Mouse (Mus musculus) adrenal gland, postnatal 4 days (tissue): ENCODE results near the gene Rcsd1. TPM values are rescaled to one million over a fixed set of nuclear protein-coding genes. Genes with fewer than 3 reads are reported as not detected.

Experiments used
- DNase-seq, 2 experiments: peaks; one replicate each; pipeline ENCODE4 v3.0.0; 2021 to 2022; ENCODE audit warnings: low spot score in 2 of 2, mixed read lengths in 2 of 2
- total RNA-seq, 2 experiments: library from RNA; stranded (reverse); gene quantifications; 2 replicates each; pipeline ENCODE4 v1.2.3; 2021

Gene Rcsd1
- total RNA-seq, 2 experiments from 2014 or later: 29.5 to 31.9 TPM

DNA sequence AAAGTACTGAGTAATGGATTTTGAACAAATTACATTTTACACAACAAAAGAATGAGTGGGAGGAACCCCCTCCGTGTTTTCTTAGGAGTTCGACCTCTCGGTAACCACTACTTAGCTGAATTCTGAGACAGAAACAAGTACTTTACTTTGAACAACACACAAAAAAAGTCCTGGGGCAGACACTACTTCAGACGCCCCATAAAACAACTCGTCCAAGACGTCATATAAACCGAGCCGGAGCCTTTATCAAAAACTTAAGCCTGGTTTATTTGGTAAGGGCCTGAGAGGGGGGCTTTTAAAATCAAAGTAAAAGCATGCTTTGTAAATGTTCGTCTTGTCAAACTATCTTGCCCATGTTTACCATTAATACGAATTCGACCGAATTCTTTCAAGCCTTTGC is 76.2 kb downstream of the Rcsd1 start:
- DNase-seq: no peak

DNA sequence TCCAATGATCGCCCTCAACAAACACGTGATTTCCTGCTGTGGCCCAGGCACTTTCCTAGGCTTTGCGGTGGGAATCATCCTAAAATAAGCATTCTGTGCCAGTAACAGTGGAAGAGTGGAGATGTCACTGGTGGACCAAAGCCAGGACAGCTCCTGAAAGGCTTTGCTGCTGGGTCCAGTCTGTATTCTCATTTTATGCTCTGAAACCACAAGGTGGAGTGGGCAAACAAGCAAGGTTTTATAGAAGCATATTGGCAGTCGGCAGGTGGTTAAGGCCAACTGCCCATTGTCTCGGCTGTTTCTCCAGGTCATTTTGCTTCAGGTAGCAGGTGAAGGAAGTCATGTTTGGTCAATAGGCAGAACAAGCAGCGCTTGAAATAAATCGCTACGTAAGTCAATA is 78.4 kb downstream of the Rcsd1 start:
- DNase-seq: no peak

DNA sequence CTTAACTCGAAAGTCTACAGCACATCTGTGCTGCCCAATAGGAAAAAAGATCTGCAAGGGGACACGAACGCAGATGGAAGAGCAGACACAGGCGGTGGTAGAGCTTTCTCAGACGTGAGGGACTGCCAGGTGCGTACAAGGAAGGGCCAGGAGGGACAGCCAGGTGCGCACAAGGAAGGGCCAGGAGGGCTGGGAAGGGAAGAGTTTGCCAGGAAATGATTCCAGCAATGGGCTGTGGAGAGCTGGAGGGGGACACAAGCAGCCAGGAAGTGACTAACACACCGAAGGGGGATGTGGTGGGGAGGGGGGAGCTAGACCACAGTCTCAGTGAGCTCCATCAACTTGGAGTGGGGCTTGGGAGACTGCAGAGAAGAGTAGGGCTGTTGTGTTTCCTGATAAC is 79.6 kb downstream of the Rcsd1 start:
- no peak for DNase-seq

DNA sequence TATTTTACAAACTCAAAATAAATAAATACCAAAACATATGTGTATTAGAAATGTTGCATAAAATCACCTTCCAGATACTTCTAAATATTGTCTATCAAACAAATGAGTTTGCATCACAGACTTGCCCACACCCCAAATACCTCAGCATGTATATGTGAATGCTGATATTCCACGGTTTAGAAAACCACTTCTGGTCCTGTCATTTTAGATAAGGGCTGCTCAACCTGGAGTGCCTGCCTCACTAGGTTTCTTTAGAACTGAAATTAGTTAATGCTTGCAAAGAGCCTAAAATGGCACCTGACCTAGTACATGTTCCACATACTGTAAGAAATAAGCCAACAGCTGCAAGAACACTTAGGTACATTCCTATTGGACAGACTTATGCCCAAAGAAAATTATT is 81.0 kb downstream of the Rcsd1 start:
- no peak for DNase-seq

DNA sequence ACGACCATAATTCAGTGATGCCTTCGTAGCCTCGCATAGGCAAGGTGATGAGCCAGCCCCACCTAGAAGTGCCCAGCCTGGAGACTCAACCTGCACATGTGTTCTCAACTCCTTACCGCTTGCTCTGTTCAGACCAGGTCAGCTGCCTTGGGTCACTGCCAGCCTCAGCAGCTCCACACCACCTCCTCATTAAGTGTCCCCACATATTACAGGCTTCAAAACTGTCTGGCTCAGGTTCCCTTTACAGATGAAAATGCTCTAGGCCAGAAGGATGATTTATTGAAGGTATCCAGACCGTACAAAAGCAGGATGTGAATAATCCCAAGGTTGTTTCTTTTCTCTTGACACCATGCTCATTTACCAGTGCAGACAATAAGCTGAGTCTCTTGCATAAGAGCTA is 83.7 kb downstream of the Rcsd1 start:
- DNase-seq: no peak

DNA sequence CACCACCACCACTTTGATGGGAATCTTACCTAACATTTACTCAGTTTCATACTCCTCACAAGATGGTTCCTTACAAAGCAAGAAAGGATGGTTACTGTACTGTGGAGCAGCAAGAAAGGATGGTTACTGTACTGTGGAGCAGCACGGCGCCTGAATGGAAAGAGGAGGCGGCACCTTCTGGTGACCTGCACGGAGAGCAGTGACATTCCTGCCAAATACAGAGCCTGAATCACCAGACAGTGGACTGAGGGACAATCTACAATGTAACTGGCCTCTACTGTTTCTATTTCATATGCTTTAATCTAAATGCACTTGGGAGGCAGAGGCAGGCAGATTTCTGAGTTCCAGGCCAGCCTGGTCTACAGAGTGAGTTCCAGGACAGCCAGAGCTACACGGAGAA is 84.5 kb downstream of the Rcsd1 start:
- no peak for DNase-seq

DNA sequence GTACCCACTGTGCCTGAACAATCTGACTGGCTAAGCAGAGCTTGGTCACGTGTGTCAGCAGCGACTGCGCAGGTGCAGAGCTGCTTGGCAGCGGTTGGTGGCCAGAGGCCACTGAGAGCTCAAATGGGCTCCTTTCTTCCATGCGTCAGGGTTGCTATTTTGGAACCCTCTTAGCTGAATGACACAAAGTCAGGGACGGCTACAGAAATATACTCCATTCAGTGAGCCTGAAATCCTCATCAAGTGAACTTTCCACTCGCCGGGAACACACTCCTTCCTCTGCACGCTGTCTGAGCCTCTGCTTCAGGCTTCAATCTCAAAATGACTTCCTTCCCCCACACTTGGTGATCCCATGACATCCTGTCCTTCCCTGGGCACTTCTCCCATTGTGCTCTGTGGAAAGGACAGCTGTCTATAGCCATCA is 91.3 kb downstream of the Rcsd1 start:
- no peak for DNase-seq

DNA sequence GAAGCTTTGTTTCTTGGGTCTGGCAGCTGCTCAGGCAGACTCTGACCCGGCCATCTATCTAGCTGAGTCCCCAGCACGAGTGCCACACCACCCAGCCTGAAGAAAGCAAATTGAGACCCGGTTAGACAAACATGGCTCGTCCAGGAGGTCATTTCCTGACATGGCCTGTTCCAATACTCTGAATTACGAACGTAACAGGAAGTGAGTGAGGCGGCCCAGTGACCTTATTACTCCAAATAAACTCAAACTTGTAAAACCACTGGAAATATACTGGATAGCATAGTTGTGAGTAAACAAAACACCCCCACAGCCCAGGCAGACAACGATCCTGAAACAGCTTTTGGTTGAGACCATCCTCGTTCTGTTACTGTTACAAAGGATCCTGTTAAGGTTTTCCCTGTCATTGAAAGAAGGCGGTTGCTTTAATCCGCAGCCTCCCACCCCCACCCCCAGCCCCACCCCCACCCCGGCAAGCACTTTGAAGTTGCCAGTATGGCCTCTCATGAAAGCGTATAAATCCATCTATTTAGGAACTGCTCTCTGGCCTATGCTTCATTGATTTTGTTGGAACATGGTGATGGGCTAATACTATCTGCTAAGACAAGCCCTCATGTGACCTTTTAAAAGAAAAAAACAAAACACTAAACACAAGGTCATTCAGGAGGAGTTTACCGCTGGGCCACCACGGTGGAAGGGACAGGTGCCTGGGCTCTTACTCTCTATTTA is 92.2 kb downstream of the Rcsd1 start:
- DNase-seq: peak in 1 of 2 experiments; percentile 11

DNA sequence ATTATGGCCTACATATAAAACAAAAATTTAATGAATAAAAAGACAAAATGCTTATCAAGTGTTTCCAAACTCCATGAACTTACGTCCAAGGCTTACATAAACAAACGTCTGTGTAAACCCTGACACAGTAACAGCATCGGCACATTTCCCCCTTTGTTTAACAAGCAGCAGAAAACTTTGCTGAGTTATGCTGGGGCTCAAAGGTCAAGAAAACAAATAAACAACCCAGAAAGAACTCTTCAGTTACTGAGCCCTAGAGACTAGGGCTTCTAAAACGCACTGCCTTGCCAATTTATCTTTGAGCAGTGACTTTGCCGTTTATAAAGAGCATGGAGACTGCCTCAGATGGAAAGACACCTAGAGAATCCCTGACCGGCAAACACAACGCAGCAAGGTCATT is 92.9 kb downstream of the Rcsd1 start:
- DNase-seq: no peak

DNA sequence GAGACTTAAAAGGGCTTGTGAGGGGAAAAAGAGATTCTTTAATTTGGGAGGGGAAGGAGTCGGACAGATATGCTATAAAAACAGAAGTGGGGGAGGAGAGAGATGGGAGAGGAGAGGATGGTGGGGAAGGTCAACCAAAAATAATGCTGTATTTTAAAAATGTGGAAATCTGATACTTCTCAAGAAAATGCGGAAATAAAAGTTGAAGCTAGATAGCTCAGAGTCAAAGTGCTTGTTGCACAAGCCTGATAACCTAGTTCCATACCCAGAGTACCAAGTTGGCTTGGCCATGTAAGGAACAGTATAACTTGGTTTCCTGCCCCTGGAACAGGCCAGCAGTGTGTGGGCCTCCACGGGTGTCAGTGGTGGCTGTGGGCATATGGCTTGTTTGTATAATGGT is 94.8 kb downstream of the Rcsd1 start:
- DNase-seq: no peak

DNA sequence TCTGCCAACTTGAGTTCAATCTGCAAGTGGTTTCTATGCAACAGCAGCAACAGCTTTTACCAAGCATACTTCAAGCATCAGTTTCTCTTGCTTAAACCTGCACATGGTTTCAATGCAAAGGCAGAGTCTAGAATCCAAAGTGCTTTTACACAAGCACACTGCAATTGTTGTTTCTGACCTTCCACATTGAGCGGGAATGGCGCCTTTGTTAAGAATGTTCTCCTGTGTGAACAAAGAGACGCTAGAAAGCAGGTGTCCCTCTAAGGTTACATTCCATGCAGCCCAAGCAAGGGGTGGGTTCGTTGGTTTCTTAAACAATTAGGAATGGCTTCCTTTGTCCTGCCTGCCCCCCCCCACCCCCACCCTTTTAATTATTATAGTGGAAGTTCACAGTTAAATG is 95.6 kb downstream of the Rcsd1 start:
- DNase-seq: no peak

DNA sequence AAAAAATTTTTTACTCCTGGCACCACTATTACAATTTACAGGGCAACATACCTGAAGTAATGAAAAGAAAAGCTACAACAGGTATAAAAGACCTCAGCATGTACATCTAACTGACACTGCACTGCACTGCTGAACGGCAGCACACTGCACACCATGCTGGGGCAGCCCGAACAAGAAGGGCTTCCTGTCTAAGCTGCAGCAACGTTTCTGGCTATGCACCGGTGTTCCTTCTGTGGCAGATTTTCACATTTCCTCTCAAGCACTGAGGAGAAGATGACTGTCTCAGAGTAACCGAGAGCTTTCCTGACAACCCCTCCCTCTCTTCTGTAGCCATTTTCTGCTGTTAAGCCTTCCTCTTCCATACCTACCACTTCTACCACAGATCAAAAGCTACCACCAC is 96.8 kb downstream of the Rcsd1 start:
- no peak for DNase-seq

DNA sequence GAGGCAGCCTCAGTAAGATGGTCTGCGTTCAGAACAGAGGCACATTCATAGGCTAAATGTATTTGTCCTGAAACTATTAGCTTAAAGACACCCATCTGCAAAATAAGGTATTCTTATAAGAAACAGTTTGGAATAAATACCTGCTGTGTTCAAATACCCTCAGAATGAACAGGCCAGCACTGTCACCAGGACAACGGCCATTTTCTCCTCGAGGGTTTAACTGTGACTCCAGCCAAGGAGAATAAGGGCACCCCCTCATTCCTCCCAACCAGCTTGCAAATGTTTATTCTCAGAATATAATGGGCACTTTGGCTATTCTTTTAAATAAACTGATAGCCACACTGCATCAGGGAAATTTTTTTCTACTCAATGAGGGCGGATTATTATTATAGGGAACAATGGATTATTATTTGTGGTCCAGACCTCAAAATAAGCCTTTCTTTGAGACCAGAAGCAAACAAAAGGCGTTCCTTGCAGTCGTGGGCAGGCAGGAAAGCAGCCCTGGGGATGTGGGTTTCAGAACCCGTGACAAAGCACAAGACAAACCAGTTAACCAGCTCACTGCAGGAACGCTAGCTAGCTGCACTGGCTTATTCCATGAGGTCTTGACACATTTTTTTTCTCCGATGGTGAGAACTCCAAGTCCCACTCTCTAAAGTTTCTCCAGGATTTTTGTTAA is 99.1 kb downstream of the Rcsd1 start:
- DNase-seq: no peak

DNA sequence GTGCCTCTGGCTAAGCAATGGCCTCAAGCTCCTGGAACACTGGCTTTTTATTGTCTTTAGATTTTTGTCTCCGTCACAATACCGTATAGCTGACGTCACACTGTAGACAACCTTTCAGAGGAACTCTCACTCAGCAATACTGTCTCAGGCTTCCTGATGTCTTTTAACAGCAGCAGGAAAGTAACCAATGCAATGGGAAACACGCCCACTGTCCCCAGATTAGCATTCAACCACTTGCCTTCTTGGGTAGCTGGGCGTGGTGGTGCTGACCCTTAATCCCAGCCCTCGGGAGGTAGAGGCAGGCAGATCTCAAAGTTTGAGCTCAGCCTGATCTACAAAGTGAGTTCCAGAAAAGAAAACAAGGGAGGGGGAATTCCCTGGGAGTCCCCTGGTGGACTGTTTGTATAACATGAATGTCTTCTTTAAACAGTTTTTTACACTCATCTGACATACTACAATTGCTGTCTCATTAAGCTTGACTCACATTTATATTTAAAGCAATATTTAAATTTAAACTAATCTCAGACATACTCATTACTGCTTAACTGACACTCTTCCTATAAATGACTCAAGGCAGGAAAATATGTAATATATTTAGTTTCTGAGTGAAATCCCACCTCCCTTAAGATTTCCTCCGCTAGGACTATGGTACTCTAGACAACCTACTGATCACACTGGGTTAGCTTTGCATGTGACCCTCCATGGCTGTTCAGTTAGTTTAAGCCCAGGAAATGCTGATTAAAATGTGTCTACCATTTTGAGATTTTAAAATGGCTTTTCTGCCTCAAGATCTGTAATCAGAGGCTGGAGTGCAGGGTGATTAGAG is 99.8 kb downstream of the Rcsd1 start:
- no peak for DNase-seq

DNA sequence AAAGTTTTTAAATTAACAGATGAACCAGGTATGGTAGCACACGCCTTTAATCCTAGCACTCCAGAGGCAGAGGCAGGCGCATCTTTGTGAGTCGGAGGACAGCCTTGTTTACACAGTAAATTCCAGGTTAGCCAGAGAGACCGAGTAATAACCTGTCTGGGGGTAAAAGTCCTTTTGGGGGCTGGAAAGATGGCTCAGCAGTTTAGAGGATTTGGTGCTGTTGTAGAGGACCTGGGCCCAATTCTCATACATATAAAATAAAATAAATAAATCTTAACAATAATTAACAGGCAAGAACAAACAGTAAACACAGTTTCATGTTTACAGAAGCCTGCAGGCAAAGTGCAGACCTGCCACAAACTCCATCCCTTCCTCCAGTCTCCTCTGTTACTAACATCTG is 100.7 kb downstream of the Rcsd1 start:
- no peak for DNase-seq

DNA sequence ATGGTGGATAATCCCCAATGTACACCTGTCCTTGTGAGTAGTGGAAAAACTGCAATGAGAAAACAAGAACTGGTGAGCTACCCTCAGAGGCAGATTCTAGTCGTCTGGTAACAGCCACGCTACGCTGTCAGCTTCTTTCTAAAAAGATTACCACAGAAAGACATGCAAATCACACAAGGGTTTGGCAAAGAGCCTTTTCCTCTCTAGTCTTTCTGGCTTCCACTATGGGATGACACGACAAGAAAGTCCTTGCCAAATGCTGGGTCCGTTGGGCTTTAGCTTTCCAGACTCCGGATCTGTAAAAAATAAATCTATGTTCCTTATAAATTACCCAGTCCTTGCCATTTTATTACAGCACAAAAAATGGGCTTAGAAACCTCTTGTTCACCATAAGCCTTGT is 103.8 kb downstream of the Rcsd1 start:
- no peak for DNase-seq

DNA sequence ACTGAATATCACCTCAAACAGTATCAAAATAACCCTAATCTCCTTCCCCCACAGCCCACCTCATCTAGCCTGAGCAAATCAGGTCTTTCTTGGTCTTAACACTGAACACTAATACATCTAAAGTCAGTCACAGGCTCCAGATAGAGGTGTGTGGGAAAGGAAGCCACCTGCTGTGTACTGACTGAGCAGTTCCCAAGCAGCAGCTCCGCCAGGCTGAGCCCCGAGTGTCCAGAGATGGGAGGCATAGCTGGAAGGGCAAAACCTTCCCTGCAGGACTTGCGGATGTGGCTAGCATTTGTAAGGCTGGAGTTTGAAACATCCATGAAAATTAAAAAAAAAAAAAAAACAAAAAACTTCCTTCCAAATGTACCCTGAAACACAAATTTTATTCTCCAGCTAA is 104.4 kb downstream of the Rcsd1 start:
- no peak for DNase-seq

DNA sequence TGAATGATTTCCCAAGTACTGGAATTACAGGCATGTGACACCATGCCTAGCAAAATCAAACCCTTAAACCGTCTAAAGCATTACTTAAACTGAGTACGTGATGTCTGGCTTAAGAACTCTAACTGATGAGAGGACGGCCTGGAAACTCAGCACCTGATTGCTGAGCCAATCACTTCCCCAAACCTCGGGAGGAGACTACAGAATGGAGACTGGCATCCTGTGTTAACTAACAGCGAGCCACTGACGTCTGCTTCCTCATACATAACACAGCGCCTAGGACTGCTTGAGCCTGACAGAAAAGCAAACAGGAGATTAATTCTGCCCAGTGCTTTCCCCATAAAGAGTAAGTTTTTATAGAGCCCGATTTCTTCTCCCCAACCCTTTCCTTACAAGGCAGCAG is 105.4 kb downstream of the Rcsd1 start:
- no peak for DNase-seq

DNA sequence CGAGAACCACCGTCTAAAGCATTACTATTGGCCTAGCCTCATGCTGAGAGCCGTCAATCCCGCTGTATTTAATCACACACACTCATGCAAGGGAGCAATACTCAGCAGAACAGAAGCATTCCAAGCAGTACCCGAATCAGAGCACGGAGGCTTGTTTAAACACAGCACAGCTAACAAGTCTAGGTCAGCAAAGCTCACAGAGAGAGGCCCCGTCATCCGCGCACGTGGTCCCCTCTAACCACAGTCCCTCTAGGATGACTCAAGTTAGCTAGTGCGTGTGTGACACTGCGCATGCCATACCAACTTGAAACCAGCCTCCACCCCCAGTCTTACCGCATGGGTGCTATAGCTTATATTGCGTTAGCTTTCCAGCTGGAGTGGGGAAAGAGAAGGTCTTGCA is 106.3 kb downstream of the Rcsd1 start:
- DNase-seq: no peak

DNA sequence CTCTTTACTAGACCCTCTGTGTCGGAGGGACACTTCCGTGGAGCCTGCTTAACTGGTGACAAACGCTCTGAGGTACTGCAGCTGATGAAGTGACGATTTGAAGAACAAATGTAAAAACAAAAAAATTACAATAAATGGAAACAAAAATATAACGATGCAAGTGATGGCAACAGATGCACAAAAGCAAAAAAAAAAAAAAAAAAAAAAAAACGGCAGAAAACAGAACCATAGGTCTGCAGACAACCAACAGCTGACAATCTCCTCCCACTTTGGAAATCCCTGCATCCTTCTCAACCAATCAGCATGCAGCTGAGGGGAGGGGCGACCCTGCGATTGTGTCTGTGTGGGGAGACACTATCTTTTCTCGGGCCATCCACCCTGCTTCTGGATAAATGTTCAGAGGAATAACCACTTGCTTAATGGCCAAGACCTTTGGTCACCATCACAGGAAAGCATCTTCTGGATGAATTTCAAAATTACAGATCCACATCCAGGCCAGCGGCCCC is 107.7 kb downstream of the Rcsd1 start:
- no peak for DNase-seq
